Mouse (Mus musculus) heart, adult 8-10 months (tissue): ENCODE measurements around the gene Tulp3. TPM values are rescaled to one million over a fixed set of nuclear protein-coding genes. Genes with fewer than 3 reads are reported as not detected.
"Not testable (repeated sequence)": the region's sequence is repeated elsewhere in the genome, so short reads cannot be mapped to it uniquely, and the experiment has no call there.

Source experiments
- DNase-seq: peaks from one replicate; pipeline ENCODE4 v3.0.0; 2022; ENCODE audit warnings: low spot score
- total RNA-seq, 4 experiments: library from RNA; stranded (reverse); gene quantifications; 2 replicates each; pipeline ENCODE4 v1.2.4; 2022

Tulp3 gene
- total RNA-seq, 4 experiments from 2014 or later = 6.6 to 9.9 (median 7.8) TPM

DNA sequence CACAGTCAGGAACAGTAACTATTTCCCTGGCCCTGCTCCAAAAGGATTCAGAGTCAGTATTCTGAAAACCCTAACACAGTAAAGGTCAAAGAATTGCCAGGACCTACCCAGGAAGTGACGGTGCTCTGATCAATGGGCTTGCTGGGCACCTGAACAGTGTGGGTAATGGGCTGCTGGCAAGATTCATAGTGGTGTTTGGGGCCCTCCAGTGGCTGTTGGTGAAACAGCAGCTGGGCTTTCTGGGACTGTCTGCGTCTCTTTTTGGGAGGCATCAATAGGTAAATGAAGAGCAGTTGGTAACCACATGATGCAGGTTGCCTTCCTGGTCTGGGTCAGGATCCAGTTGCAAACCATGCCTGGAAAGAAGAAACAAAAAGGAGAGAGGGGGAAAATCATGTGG, 3.3 kb upstream of the Tulp3 start:
- peak; percentile 44 for DNase-seq

DNA sequence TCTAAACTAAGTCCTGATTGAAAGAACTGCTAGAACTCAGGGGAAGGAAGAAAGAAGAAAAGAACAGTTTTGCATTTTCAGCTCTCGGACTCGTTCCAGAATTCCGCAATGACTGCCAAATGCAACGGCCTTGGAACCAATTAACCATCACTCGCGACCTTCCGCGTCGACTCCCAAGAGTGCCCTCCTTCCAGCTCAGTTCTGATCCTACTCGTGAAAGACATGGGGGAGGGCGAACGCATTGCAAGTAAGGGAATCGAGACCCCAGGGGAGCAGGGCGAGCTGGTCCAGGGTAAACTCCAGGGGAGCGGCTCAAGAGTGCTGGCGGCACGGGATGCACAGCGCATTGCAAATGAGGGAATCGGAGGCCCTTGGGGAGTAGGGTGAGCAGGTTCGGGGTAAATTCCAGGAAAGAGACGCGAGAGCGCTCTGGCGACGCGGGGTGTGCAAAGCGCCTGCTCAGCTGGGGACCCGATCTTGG, 410 bp downstream of the Tulp3 start:
- DNase-seq = peak; percentile 27

DNA sequence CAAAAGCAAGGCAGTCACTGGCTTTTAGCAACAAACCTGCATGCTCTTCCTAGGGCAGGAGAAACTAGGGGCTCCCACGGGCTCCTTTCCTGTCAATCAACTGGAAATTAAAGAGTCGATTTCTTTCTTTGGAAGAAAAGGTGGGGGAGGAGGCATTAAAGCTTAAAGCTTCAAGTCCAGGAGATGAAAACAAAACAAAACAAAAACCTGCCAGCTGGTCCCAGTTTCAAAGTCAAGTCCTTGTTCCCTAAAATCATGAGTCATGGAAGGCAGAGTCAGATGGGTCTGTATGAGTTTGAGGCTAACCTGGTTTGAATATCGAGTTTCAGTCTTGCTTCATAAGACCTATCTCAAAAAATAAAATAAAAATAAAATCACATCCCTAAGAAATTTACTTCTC, 1.5 kb downstream of the Tulp3 start:
- no peak for DNase-seq

DNA sequence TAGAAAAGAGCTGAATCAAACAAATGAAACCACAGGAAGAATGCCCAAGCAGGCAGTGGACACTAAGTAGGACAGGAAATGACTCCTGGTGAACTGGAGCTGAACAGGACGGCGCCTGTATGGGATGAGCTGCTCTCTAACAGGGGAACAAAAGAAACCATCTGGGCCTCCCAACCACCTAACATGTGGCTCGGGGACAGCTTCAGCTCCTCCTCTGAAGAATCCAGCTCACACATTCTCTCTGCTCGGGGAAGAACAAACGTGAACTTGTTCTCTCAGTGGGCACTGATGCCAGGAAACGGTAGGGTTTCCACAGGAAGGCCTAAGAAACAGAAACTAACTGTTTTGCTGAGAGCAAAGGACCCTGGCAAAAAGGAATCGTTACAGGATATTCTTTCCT, 5.9 kb downstream of the Tulp3 start:
- no peak for DNase-seq

DNA sequence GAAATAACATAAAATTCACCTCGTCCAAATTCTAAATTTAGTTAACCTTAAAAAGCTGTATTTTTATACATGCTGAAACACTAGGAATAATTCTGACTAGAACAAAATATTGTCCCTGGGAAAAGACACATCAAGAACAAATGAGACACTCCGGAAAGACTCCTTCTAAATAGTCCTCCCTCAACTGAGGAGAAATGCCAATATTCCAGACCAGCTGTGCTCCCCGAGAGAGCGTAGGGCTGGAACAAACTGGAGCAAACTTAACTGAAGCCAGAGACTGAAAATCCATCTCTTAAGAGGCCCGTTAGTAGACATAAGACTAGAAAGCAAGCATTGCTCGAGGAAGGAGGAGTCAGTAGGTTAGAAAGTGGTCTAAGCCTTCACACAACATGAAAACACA, 8.9 kb downstream of the Tulp3 start:
- DNase-seq = peak; percentile 32

DNA sequence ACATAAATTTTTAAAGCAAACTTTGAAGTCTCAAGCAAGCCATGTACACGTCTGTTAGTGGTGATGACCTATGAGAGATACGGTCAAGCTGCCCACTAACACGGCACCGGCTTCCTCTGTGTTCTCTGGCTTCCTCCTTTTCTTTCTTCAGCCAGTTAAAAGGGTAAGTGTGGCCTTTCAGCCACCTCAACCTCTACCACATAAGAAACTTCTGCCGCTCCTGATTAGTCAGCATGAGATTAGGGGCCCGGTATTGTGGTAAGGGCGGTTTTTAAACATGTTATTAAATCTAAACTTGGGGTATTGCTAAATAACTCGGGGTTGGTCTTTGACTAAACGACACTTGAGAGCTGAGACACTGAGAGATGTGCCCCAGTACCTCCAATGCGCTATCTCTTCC, 10.0 kb downstream of the Tulp3 start:
- DNase-seq = no peak

DNA sequence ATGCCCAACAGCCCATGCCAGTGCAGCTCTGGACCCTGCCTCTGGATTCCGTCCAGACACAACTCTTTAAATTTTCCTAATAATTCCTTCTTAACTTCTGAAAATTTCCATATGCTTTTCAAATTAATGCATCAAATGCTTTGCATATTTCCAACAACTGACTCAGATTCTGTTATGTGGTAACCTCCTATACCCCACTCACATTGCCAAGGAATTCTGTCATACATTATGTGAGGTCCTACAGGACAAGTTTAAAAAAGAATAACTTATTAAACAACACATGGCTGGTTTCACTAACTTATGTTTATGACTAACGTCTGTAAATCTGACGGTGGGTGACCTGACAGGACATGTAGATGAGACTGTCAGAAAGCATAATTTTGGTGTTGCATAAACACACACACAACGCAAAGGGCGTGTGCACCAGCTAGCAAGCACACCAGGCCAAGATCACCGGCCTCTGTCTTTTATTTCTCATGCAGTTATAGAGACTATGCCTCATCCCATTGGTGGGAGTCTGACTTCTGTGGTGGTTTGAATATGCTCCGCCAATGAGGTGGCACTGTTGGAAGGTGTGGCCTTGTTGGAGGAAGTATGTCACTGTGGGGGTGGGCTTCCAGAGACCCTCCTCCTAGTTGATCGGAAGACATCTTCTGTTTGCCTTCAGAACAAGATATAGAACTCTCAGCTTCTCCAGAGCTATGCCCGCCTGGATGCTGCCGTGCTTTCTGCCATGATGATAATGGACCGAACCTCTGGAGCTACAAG, 13.5 kb downstream of the Tulp3 start:
- DNase-seq = no peak

DNA sequence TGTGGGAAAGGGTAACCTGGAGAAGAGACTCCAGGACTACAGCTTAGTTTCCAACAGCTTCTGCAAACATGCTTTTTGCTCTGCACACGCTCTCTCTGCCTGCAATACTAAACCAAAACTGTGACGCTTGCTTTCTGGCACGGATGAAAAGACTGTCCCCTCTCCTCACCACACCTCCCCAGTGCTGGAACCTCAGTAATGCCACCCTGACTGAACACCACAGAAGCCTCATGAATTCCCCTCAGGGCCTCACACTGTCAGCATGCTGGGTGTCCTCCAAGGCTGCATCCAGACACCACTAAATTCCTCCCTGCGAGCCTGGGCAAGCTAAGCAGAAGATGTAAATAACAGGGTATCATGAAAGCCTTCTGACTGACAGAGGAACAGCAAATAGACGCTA, 16.8 kb downstream of the Tulp3 start:
- no peak for DNase-seq

DNA sequence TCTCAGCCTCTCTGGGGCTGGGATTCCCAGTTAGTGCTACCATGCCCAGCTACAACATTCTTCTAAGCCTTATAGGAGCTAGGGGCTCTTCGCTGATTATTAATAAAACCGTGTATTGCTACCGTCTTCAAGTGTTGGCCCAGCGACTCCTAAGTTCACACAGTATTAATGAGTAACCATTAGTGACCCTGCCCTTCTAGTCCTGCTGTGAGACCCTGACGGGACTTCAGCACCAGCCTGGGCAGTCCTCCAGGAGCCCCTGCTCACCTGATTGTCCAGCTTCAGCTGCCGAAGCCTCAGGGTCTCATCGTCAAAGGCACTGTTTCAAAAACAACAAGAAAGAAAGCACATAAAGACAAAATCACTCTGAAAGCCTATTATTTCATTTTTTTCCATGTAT, 18.2 kb downstream of the Tulp3 start:
- no peak for DNase-seq

DNA sequence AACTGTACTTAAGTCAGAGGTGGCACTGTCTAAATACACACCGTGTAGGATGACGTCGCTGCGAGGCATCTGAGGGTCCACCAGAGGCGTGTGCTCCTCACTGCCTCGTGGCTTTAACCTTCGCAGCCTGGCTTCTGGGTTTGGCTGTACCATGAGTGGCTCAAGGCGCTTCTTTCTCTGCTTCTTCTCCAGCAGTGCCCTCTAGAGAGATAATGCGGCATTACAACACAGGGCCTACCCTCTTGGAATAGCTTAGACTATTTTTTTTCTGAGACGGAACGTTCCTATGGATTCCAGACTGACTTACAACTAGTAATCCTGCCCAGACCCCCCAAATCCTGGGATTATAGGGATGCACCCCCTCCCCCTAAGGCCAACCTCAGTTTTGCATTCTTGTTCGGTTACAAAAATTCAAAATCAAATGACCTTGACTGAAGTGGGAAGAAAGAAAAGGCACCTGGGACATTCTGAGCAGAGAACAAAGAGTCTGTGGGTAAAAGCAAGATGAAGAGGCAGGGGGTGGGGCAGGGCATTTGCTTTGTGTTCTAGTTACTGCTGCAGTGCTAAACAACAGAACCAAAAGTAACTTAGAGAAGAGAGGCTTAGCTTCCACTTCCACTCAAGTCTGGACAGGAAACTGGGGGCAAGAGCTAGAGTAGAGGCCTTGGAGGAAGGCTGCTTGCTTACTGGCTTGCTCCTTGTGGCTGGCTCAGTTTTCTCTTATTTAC, 21.1 kb downstream of the Tulp3 start:
- peak; percentile 55 for DNase-seq

DNA sequence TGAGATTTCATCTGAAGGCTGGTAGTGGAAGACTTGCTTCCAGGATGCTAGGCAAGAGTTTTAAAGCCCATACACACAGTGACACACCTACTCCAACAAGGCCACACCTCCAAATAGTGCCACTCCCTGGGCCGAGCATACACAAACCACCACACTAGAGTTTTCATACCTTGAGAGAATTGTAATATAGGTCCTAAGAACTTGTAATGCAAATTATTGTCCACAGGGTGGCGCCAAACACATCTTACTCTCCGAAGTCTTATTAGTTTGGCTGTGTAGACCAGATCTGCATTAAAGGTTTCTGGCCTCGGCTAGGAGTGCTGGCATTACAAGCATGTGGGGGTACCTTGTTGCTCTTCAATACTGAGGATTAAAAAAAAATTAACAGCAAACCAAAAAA, 37.3 kb downstream of the Tulp3 start:
- DNase-seq = peak; percentile 36

DNA sequence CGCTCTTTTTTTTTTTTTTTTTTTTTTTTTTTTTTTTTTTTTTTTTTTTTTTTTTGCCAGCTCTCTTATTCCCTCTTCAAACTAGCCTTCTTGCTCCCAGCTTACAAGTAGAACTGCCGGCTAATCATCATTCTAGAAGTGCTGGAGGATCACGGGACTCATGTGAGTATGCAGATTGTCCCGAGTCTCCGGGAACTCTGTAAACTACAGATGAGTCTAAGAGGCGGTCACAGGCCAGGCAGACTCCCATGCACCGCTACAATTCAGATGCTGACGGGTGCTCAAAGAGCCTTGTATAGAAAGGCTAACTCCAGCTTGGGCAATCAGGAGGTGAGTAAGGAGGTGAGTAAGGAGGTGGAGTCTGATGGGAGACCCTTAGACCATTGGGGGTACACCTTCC, 40.1 kb downstream of the Tulp3 start:
- DNase-seq = no peak

DNA sequence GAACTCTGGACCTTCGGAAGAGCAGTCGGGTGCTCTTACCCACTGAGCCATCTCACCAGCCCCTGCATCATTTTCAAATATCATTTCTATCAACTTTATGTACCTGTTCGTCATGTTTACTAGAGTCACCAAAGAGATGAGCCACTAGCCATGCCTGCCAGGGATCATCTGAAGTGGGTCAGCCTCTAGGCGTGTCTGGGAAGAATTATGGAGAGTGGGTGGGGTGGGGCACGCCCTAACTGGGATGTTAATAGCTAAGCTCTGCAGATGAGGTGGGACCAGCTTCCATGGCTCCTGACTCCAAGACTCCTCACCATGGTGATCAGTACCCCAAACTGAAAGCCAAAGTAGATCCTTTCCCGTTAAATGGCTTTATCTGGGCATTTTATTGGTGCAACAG, 40.9 kb downstream of the Tulp3 start:
- no peak for DNase-seq

DNA sequence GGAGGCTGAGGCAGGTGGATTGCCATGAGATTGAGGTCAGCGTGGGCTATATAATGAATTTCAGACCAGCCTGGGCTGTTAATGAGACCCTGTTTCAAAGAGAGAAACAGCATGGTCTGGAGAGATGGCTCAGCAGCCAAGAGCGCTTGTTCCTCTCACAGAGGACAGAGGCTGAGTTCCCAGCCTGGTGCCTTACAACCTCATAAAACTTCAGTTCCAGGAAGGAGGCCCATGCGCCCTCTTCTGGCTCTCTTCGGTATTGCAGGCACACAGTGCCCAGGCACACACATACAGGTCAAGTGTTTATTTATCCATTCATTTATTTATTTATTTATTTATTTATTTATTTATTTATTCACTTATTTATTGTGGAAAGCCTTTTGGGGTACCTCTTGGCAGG, 47.3 kb downstream of the Tulp3 start:
- peak; percentile 55 for DNase-seq

DNA sequence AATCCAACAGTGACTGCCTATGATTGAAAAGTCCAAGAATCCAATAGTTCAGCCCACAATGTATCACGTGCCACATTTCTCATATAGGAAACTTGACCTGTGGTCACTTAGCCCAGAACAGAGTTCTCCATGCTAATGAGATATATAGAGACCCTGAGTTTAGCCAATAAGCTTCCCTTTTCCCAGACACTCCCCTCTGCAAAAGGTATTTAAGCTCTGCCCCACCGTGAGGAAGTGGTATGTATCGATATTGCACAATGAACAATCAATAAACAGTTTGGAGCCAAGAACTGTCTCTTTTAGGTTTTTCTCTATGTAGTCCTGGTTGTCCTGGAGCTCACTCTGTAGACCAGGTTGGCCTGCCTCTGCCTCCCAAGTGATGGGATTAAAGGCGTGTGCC, 50.9 kb downstream of the Tulp3 start:
- DNase-seq = no peak

DNA sequence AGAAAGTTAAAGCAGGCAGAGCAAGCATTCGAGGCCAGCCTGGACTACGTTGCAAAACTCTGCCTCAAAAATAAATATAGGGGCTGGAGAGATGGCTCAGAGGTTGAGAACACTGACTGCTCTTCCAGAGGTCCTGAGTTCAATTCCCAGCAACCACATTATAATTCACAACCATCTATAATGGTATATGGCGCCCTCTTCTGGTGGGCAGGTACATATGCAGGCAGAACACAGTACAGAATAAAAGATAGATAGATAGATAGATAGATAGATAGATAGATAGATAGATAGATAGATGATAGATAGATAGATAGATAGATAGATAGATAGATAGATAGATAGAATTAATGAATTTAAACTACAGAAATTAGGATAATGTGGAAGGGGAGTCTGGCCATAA, 53.0 kb downstream of the Tulp3 start:
- not testable (repeated sequence) for DNase-seq

DNA sequence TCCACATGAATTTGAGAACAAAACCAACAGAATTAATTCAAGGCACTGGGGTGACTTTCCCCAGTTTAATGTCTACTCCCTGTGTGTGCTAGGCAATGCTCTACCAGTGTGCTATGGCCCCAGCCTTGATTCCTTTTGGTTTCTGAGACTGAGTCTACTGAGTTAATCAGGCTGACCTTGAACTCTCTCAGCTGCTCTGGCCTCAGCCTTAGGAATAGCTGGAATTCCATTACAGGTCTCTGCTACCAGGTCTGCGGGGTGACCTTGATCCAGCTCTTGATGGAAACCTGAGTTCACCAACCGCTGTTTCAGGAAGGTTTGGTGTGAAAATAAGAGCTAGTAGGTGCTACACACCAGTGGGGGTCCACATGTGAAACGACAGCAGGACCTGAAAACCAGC, 53.8 kb downstream of the Tulp3 start:
- no peak for DNase-seq

DNA sequence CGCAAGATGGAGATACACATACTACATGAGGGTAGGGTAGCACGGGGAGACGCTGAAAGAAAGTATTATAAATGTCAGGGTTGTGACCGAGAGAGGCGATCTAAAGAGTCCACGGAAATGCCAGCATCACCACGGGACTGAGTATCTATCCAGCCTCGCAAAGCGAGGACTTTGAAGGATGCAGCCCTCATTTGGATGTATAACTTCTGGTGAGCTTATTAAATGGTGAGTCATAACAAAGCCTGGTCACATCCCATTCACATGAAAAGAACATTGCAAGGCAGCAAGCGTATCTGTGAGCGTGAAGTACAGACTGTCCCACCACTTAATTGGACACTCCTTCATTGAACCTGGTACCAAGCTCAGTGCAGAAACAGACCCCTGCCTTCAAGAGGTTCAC, 54.2 kb downstream of the Tulp3 start:
- no peak for DNase-seq

DNA sequence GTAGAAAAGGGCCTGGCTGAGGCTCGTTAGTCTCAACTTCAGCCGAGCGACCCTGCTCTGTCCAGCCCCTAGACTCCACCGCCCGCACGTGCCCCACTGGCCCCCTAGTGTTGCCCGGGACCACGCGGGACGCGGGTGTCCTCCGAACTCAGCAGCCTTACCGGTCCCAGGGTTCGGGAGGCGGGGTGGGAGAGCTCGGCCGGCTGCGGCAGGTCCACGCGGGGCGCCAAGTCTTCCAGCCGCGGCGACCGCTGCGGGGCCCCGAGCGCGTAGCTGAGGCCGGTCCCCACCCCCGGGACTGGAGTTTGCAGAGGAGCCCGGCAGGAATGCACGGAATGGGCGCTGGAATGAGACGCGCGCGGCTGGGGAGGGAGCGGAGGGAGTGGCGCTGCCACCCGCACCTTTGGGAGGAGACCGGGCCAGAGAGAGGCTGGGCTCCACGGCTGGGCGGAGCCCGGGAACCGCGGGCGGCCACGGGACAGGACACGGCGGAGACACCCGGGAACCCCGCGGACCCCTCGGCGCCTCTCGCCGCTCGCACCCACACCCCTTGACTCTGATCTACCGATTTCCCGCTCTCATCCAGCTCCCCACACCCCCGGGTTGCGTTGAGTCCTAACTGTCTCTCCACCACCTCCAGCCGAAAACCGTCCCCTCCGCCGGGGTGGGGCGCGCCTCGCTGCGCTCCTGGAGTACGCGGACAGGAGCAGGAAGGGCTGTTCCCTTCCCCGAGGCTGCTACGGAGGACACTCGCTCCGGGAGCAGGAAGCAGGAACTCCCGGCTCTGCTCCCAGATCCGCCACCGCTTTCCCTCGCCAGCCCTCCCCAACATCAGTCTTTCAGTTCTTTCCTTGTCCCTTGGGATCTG, 55.3 kb downstream of the Tulp3 start, which contains the start of gene Tead4:
Gene Tead4, minus strand, starts transcription at position 690 of the 868 bp plus-strand sequence.
- DNase-seq = peak; percentile 73

DNA sequence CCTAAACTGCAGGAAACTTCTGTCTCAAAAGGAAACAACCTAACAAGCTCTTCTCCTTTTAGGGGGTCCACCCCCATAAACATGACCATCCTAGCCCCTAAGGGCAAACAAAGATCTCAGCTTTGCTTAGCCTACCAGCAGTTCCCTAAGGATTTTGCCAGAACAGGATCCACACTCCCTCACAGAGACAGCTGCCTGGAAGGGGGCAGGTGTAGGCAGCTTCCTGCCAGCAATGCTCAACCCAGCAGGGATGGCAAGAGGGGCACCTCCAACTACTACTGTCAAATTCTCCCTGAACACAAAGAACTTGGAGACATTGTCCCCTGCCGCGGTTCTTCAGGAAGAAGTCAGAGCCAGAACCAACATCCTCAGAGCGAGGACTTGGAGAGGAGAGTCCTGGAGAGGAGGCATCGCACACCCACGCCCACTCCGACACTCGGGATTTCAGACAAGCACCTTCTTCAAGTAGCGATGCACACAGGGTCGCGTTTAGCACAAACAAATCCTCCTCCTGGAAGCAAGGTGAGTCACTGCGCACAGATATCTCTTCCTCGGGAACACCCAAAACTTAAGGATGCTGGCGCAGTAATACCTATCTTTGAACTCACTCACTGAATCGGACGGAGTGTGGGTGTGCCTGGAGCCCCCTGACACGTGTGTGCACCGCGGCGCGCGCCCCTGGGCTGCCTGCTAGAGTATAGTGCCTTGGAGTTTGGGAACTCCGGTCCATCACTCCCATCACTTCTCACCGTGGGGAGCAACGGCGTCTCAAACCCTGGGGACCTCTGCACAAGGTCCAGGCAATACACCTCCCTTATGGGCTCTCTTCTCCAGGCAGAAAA, 56.1 kb downstream of the Tulp3 start:
- no peak for DNase-seq

DNA sequence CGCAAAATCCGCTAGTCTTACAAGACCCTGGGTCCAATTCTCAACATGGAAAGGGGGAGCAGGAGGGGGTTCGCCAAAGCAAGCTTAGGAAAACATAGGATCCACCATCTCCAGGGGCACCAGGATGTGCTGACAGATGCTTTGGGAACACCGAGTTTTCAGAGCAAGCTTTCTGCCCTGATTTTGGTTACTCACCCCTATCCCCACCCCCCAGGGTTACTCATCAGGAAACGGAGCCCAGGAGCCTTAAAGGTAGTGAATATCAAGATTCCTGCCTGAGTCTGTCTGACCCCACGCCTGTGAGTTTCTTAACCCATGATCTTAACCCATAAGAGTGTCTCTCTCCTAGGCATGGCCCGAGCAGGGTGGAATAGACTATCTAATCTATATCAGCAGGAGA, 57.4 kb downstream of the Tulp3 start:
- no peak for DNase-seq
